In genomic region chr11:72538037-72538755, GRCm38 (mm10) we compare ENCODE assay signal across 9 mouse cellular contexts. TPM values are rescaled to one million over a fixed set of nuclear protein-coding genes. Genes with fewer than 3 reads are reported as not detected.
A peak's percentile ranks its signal among the peaks of the same experiment; 100 is the strongest.
DNase-seq lines count a peak whose midpoint lies in the region; ATAC-seq and TF ChIP-seq lines count a peak whose summit lies in the region.
"Had no signal": no experiment of that assay in that cellular context is flagged by ENCODE, and none has a peak within 500 bp of the region (broad histone marks: within the 10 kb centered on the region; RNA-seq: fewer than 3 reads in every experiment).

No protein-coding gene starts in this region.

- 57% methylated on average over 8 of the region's 8 CpGs for WGBS in heart, embryonic 12.5 days
- WGBS in liver, postnatal 0 days (ENCODE audit: insufficient replicate concordance) = 37% methylated on average over 8 of the region's 8 CpGs
- 68% methylated on average over 8 of the region's 8 CpGs for WGBS in midbrain, embryonic 11.5 days

- H3K9me3 ChIP-seq in CH12.LX (replicated peaks; ENCODE audit: low read length) = peaks cover 3% of the 10 kb centered on the region
- peaks cover 4% of the 10 kb centered on the region; the same call in 1 of the 2 replicates for H3K9me3 ChIP-seq in heart, embryonic 12.5 days (replicated peaks)
- peaks cover 3% of the 10 kb centered on the region; the same call in 1 of the 2 replicates for H3K9me3 ChIP-seq in liver, postnatal 0 days (ENCODE audit: low read length)
- H3K9me3 ChIP-seq in midbrain, embryonic 11.5 days (ENCODE audit: control insufficient read depth, low read length) = no peaks in the 10 kb centered on the region

- H3K36me3 ChIP-seq in CH12.LX (replicated peaks in 1 of 2; ENCODE audit: control insufficient read depth in 1 of 2, insufficient read depth in 1 of 2, low read length in 1 of 2) = no peaks in the 10 kb centered on the region
- no peaks in the 10 kb centered on the region for H3K36me3 ChIP-seq in heart, embryonic 12.5 days
- H3K36me3 ChIP-seq in liver, postnatal 0 days (replicated peaks; ENCODE audit: insufficient read depth, low read length) = no peaks in the 10 kb centered on the region
- no peaks in the 10 kb centered on the region for H3K36me3 ChIP-seq in midbrain, embryonic 11.5 days (ENCODE audit: control insufficient read depth, insufficient read depth, low read length)

- H3K9ac ChIP-seq in CH12.LX (ENCODE audit: insufficient read depth, low read depth) = no peak overlapping the region
- no peak overlapping the region for H3K9ac ChIP-seq in heart, embryonic 12.5 days
- H3K9ac ChIP-seq in liver, postnatal 0 days (replicated peaks) = no peak overlapping the region
- H3K9ac ChIP-seq in midbrain, embryonic 11.5 days (ENCODE audit: low read length) = no peak overlapping the region

- peak; percentile 34; the same call in 1 of the 2 replicates for TF ChIP-seq POLR2A in CH12.LX (IDR thresholded peaks at IDR 0.05; ENCODE audit: low read depth, low read length)

- ATAC-seq in heart, embryonic 12.5 days (ENCODE audit: insufficient number of reproducible peaks, low FRiP score) = 0 out of 2 replicates have a peak, but pooled peaks have one; percentile 46
- ATAC-seq in liver, postnatal 0 days = peak; percentile 79
- no peak for ATAC-seq in midbrain, embryonic 11.5 days (ENCODE audit: low FRiP score)
- ATAC-seq in CD4-positive, CD25-positive, alpha-beta regulatory T cell, adult 4 months = no peak
- no peak for ATAC-seq in erythroblast, adult 5-6 weeks (replicated peaks; ENCODE audit: low FRiP score, poor library complexity, severe bottlenecking)

- no peaks in the 10 kb centered on the region for H3K27me3 ChIP-seq in CH12.LX (replicated peaks)
- 0 out of 2 replicates have a peak, but pooled peaks cover 6% of the 10 kb centered on the region for H3K27me3 ChIP-seq in heart, embryonic 12.5 days (replicated peaks)
- no peaks in the 10 kb centered on the region for H3K27me3 ChIP-seq in liver, postnatal 0 days (ENCODE audit: insufficient read depth, low read length)
- no peaks in the 10 kb centered on the region for H3K27me3 ChIP-seq in midbrain, embryonic 11.5 days (ENCODE audit: control insufficient read depth, insufficient read depth, low read length)

- peak; percentile 31 for DNase-seq in gastrocnemius, adult 18-20 months (ENCODE audit: low spot score)
- no peak for DNase-seq in gastrocnemius, postnatal 10 days
- peak; percentile 95 for DNase-seq in CH12.LX (ENCODE audit: extremely low read depth)
- peak; percentile 64 for DNase-seq in liver, postnatal 0 days
- no peak for DNase-seq in midbrain, embryonic 11.5 days (ENCODE audit: low spot score, missing footprints)

- dilution Hi-C loops in CH12.LX (cut with MboI; ENCODE audit: extremely low pct_ligation_motif_present, extremely low pct_unique_long_range_greater_than_20kb, low sequenced_read_pairs) = no loop called here

- in situ Hi-C loops in CH12.LX (cut with MboI; ENCODE audit: low pct_ligation_motif_present, low pct_unique_long_range_greater_than_20kb, low sequenced_read_pairs) = loop anchor here (5.0 to 25.0 kb wide), 2 partner anchors 81 to 326 kb away; partner anchors contain the start of genes 4933427D14Rik, Gm43951, Med31 and Txndc17

- peak; percentile 99 for TF ChIP-seq EP300 in CH12.LX (IDR thresholded peaks at IDR 0.05; ENCODE audit: low read length)
- 0 out of 2 replicates have a peak, but pooled peaks have one; percentile 18 for TF ChIP-seq EP300 in liver, postnatal 0 days (IDR thresholded peaks at IDR 0.05; ENCODE audit: low read depth)

- H3K27ac ChIP-seq in CH12.LX (ENCODE audit: insufficient read depth, low read depth) = no peak overlapping the region
- H3K27ac ChIP-seq in heart, embryonic 12.5 days (ENCODE audit: poor library complexity, severe bottlenecking) = no peak overlapping the region
- no peak overlapping the region; the same call in 1 of the 2 replicates for H3K27ac ChIP-seq in liver, postnatal 0 days (ENCODE audit: low read depth)
- no peak overlapping the region for H3K27ac ChIP-seq in midbrain, embryonic 11.5 days (ENCODE audit: low read depth, low read length)

- H3K79me2 ChIP-seq in CH12.LX (replicated peaks; ENCODE audit: control insufficient read depth, extremely low read depth, insufficient read depth, poor library complexity, severe bottlenecking) = no peaks in the 10 kb centered on the region

- TF ChIP-seq RAD21 in CH12.LX (IDR thresholded peaks at IDR 0.05; ENCODE audit: low read depth, low read length) = peak; percentile 11

- peaks cover 35 to 62% of the 10 kb centered on the region in 2 experiments for H3K4me1 ChIP-seq in CH12.LX (ENCODE audit: control insufficient read depth in 1 of 2, insufficient read depth in 2 of 2)
- H3K4me1 ChIP-seq in heart, embryonic 12.5 days (replicated peaks) = peaks cover 10% of the 10 kb centered on the region
- peaks cover 13% of the 10 kb centered on the region for H3K4me1 ChIP-seq in liver, postnatal 0 days (ENCODE audit: insufficient read depth)
- H3K4me1 ChIP-seq in midbrain, embryonic 11.5 days (ENCODE audit: control insufficient read depth, insufficient read depth, low read length) = no peaks in the 10 kb centered on the region

- no peak for TF ChIP-seq CTCF in CH12.LX (conservative IDR thresholded peaks at IDR 0.05 in 1 of 2, IDR thresholded peaks at IDR 0.05 in 1 of 2; ENCODE audit: low read depth in 2 of 2, low read length in 2 of 2)
- TF ChIP-seq CTCF in liver, postnatal 0 days (IDR thresholded peaks at IDR 0.05; ENCODE audit: low read depth) = no peak

- H3K4me2 ChIP-seq in CH12.LX (ENCODE audit: insufficient read depth, low read depth, poor library complexity, severe bottlenecking) = peak overlapping the region; percentile 52
- no peak overlapping the region for H3K4me2 ChIP-seq in heart, embryonic 12.5 days
- 0 out of 2 replicates have a peak overlapping the region, but pooled peaks have one; percentile 19 for H3K4me2 ChIP-seq in liver, postnatal 0 days (ENCODE audit: low read depth, low read length)
- no peak overlapping the region for H3K4me2 ChIP-seq in midbrain, embryonic 11.5 days

- no peak overlapping the region for H3K4me3 ChIP-seq in CH12.LX (replicated peaks in 1 of 3; ENCODE audit: low read depth in 2 of 3, low read length in 2 of 3, poor library complexity in 1 of 3)
- no peak overlapping the region for H3K4me3 ChIP-seq in heart, embryonic 12.5 days
- no peak overlapping the region for H3K4me3 ChIP-seq in liver, postnatal 0 days (ENCODE audit: low read depth, low read length)
- H3K4me3 ChIP-seq in midbrain, embryonic 11.5 days (ENCODE audit: low read depth, low read length) = no peak overlapping the region

TF ChIP-seq in CH12.LX, 34 proteins besides CTCF, POLR2A, EP300 and RAD21 (continues in another document):
- TF ChIP-seq BHLHE40 (IDR thresholded peaks at IDR 0.05; ENCODE audit: low read depth, low read length) (peak; percentile 83), ZKSCAN1 (IDR thresholded peaks at IDR 0.05; ENCODE audit: borderline replicate concordance, low read depth, low read length) (no peak), ZNF384 (IDR thresholded peaks at IDR 0.05; ENCODE audit: low read depth, low read length) (no peak), MXI1 (IDR thresholded peaks at IDR 0.05; ENCODE audit: low read depth, low read length) (no peak), NELFE (IDR thresholded peaks at IDR 0.05; ENCODE audit: low read depth, low read length) (no peak), MEF2A (IDR thresholded peaks at IDR 0.05; ENCODE audit: borderline replicate concordance, low read depth, low read length) (peak; percentile 92), TBP (conservative IDR thresholded peaks at IDR 0.05; ENCODE audit: low read depth, low read length) (peak; percentile 51; the same call in 1 of the 2 replicates), USF1 (IDR thresholded peaks at IDR 0.05; ENCODE audit: low read depth, low read length) (no peak), ELF1 (IDR thresholded peaks at IDR 0.05; ENCODE audit: low read depth, low read length) (peak; percentile 49; the same call in 1 of the 2 replicates), ZMIZ1 (IDR thresholded peaks at IDR 0.05; ENCODE audit: low read depth, low read length) (no peak; the same call in 1 of the 2 replicates), ZC3H11A (IDR thresholded peaks at IDR 0.05; ENCODE audit: low read depth, low read length) (no peak), MAX (IDR thresholded peaks at IDR 0.05; ENCODE audit: low read length) (0 out of 2 replicates have a peak, but pooled peaks have one; percentile 15), SIN3A (IDR thresholded peaks at IDR 0.05; ENCODE audit: low read length) (peak; percentile 87), PAX5 (IDR thresholded peaks at IDR 0.05; ENCODE audit: low read length) (no peak), UBTF (IDR thresholded peaks at IDR 0.05; ENCODE audit: low read depth, low read length) (0 out of 2 replicates have a peak, but pooled peaks have one; percentile 21), USF2 (conservative IDR thresholded peaks at IDR 0.05; ENCODE audit: low read depth, low read length) (no peak)

RNA-seq across cellular contexts. Expression of gene Spns3, which starts 12.1 kb away (rescaled TPM):
- under 1 TPM; 0.19 to 0.39 TPM for total RNA-seq in gastrocnemius, adult 18-20 months (2021)
- under 1 TPM; 0.21 to 0.63 TPM for total RNA-seq in gastrocnemius, postnatal 10 days (2021)
- total RNA-seq in CH12.LX (2012; rRNA removed) = 0.17 and 0.21 TPM in 2 replicates
- 0.85 and 1.0 TPM in 2 replicates for total RNA-seq in CH12.LX (2014; rRNA removed)
- 1.6 and 1.8 TPM in 2 replicates for polyA plus RNA-seq in CH12.LX (2012; ENCODE audit: insufficient read length, low read depth)
- polyA plus RNA-seq in heart, embryonic 12.5 days (2016; fragmentation: Nextera tagmentation; extraction: Ambion mirVana) = 0.10 and 0.19 TPM in 2 replicates
- polyA plus RNA-seq in liver, postnatal 0 days (2015; fragmentation: Nextera tagmentation; extraction: Ambion mirVana) = 1.8 and 1.9 TPM in 2 replicates
- not detected in 2 replicates for polyA plus RNA-seq in midbrain, embryonic 11.5 days (2014; fragmentation: Nextera tagmentation; extraction: Ambion mirVana)
- 1 to 10 TPM in 1 of 2 experiments, under 1 TPM in 1; 0.86 to 1.6 TPM for polyA plus RNA-seq in CD4-positive, CD25-positive, alpha-beta regulatory T cell, adult 4 months (2017; shearing (Covaris generic))
- total RNA-seq in erythroblast, adult 5-6 weeks (2015; ENCODE audit: low replicate concordance) = 0.58 and 4.2 TPM in 2 replicates
- total RNA-seq in erythroblast, adult 5-6 weeks (2017; ENCODE audit: low replicate concordance) = 1.5 and 5.1 TPM in 2 replicates
- polyA plus RNA-seq: C2C12 had no signal

RNA-seq across cellular contexts. Expression of gene Spns2, which starts 48.5 kb away (rescaled TPM):
- total RNA-seq in gastrocnemius, adult 18-20 months (2021) = 10 to 100 TPM; 26.5 to 42.7 TPM
- total RNA-seq in gastrocnemius, postnatal 10 days (2021) = 10 to 100 TPM; 15.8 to 20.0 TPM
- total RNA-seq in CH12.LX (2012; rRNA removed) (0.08 and 0.17 TPM in 2 replicates), CH12.LX (2014; rRNA removed) (0.07 TPM in 1 of 2 replicates, not detected in the other)
- polyA plus RNA-seq in CH12.LX (2012; ENCODE audit: insufficient read length, low read depth) = 0.10 and 0.14 TPM in 2 replicates
- 3.3 and 3.5 TPM in 2 replicates for polyA plus RNA-seq in heart, embryonic 12.5 days (2016; fragmentation: Nextera tagmentation; extraction: Ambion mirVana)
- polyA plus RNA-seq in liver, postnatal 0 days (2015; fragmentation: Nextera tagmentation; extraction: Ambion mirVana) = 4.1 and 4.9 TPM in 2 replicates
- 4.0 and 4.7 TPM in 2 replicates for polyA plus RNA-seq in midbrain, embryonic 11.5 days (2014; fragmentation: Nextera tagmentation; extraction: Ambion mirVana)
- polyA plus RNA-seq in CD4-positive, CD25-positive, alpha-beta regulatory T cell, adult 4 months (2017; shearing (Covaris generic)) = not detected
- 1.3 TPM in 1 of 2 replicates, not detected in the other for total RNA-seq in erythroblast, adult 5-6 weeks (2015; ENCODE audit: low replicate concordance)
- 1.4 and 2.0 TPM in 2 replicates for total RNA-seq in erythroblast, adult 5-6 weeks (2017; ENCODE audit: low replicate concordance)

Comparison
In these comparisons a context has a peak if more than half of its experiments do, and no peak if none do; other contexts are left out.
1. DNase-seq: peak in gastrocnemius, adult 18-20 months (single experiment), CH12.LX (single experiment) and liver, postnatal 0 days (single experiment); none in gastrocnemius, postnatal 10 days (single experiment) and midbrain, embryonic 11.5 days (single experiment).
2. H3K4me2 ChIP-seq: peak in CH12.LX (single experiment) and liver, postnatal 0 days (single experiment); none in heart, embryonic 12.5 days (single experiment) and midbrain, embryonic 11.5 days (single experiment).
3. ATAC-seq: peak in heart, embryonic 12.5 days (single experiment) and liver, postnatal 0 days (single experiment); none in midbrain, embryonic 11.5 days (single experiment), CD4-positive, CD25-positive, alpha-beta regulatory T cell, adult 4 months (single experiment) and erythroblast, adult 5-6 weeks (single experiment).